Mouse (Mus musculus): ENCODE measurements around the gene Tmem60.

Tmem60 gene

GRCm38 (mm10) chr5:20881915-20882800 is at the start of gene Tmem60, which contains the start of gene Phtf2:
TSS of gene Tmem60 (plus strand) at chr5:20882191.
TSS of gene Phtf2 (minus strand) at chr5:20882124.
- DNase-seq, result peak; percentile 99

DNA sequence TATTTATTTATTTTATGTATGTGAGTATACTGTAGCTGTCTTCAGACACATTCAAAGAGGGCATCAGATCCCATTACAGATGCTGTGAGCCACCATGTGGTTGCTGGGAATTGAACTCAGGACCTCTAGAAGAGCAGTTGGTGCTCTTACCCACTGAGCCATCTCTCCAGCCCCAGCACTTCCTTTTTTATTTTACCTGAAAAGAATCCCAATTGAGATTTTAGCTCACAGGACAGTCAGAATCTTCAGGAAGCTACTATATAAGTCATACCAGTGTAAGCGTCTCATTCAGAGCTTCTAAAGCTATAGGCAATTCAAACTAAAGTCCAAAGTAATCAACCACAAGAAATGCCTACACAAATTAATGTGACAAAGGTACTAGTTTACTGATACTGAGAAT is 47.6 kb upstream of the Tmem60 start:
- DNase-seq, result no peak

GRCm38 (mm10) chr5:20837082-20837481 is 44.9 kb upstream of the Tmem60 start:
- no peak for DNase-seq

GRCm38 (mm10) chr5:20843405-20843804 is 38.6 kb upstream of the Tmem60 start:
- DNase-seq, result no peak

DNA sequence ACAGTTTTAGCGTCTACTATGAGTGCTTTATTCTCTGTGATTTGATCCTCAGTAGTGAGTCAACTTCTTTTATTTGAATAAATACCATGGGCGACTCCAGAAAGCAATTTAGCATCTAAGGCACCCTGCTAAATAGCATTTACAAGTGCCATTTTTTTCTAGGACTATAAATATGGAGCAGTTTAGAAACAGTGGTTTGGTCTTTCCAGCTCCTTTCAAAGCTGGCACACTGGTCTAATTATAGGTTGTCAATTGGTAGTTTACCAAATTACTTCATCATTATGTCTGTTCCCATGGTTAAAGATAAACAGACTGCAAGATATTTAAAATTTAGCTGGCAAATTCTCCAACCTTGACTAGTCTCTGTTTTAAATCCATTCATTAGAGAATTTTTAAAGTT is 38.2 kb upstream of the Tmem60 start:
- DNase-seq, result no peak

- no peak for DNase-seq
Observed at GRCm38 (mm10) chr5:20847010-20847409, 35.0 kb upstream of the Tmem60 start.

DNA sequence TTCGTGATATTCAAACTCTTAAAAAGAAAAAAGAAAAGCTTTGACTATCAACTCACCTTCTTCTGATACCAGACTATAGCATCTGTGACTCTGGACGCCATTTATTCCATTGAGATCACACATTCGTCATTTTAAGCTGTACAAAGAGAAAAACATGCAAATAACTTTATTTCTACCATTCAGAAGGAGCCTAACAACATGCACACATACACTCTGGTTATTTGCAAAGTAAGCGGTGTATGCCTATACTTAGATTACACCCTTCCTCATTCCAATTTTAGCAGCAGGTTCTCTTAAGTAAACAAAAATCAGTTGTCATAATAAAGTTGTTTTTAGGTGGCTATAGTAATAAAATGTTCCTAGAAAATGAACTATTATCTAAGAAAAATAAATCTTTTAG is 26.9 kb upstream of the Tmem60 start:
- no peak for DNase-seq

DNA sequence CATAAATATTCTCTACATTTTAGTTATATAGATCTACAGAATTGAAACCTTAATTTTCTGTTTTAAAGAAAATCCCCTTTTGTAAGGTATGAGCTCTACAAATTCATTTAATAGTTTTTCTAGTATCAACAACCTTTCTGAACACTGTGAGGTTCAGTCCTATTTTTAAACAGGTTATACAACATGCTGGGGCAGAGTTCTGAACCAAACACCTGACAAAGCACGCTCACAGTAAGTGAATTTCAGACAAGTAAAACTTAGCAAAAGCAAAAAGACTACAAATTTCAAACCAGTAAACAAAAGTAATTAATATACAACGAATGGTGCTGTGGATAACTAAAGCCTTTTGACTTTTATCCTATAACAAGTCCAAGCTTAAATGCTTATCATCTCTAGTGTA is 23.6 kb upstream of the Tmem60 start:
- no peak for DNase-seq

DNA sequence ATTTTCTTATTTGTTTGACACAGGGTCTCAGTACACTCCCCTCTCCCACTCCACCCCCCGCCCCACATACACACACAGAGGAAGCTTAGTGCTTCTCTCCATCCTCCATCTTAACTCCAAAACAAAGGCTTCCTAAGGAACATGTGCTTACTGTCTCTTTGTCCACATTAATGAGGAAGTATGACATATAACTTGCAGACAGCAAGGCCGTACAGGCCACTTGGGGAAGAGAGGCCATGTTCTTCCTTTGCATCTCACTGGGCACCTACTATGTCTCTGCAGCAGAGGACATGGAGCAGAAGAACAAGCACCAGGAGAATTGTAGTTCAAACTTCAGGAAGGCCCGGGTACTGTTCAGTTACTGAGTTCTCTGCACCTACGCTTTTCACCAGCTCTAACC is 21.4 kb upstream of the Tmem60 start:
- no peak for DNase-seq

DNA sequence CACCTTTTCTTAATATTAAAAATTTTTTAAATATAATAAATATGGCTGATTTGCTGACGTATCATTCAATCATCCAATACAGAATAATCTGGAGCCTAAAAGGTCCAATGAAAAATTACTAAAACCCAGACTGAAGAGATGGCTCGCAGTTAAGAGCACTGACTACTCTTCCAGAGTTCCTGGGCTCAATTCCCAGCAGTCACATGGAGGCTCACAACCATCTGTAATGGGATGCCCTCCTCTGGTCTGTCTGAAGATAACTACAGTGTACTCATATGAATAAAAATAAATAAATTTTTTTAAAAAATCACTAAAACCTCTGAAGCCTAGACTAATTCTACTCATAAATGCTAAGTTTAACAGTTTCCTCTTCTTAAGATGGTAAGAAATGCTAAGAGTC is 20.1 kb upstream of the Tmem60 start:
- DNase-seq, result no peak

DNA sequence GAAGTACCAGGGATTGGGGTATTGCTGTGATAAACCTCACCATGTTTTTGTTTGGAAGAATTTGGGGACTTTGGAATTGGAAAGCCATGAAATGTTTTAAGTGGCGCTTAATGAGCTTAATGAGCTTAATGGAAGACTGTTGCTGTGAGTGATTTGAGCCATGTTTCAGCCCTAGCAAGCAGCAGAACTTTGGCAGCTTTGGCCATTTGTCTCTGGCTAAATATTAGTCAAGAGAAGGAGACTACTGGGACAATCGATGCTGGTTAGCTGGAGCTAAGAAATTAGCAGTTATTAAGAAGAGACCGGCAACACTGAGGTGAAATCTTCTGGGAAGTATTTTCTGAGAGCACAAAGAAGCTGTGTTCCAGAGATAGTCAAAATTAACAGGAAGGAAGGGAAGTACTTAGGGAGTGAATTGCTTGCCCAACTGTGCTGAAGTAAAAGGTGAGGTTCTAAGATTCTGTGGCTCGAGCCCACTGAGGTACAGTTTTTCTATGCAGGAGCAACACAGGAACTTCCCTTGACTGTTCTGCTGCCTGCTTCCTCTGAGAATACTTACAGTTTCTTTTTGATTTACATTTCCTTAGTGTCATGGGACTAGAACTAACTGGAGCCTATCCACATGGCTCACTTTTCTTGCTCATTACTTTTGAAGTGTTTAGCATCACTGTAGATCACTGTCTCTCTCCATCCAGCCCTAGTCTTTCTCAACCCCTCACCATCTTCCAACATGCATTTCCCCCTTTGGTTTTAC is 17.6 kb upstream of the Tmem60 start:
- no peak for DNase-seq

DNA sequence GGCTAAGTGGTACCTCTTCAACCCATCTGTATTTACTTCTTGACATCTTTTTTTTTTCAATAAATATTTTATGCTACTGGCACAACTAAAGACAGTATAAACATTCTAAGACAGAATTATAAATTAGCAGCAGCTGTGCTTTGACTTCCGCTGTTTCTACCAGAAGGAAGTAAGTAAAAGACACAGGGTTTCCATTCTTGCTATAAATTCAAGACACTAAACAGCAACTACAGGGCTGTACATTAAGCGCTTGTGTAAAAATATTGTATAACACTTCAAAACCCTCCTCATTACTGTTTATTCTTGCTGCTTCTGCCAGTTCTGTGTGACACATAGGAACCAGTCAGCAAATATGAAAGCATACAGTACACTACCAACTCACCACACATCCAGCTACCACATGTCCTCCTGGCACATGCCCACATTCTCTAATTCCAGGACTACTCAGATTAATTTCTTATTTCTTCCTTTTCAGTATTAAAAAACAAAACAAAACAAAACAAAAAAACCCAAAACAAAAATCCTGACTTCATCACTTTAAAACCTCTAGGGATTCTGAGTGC is 16.7 kb upstream of the Tmem60 start:
- no peak for DNase-seq

DNA sequence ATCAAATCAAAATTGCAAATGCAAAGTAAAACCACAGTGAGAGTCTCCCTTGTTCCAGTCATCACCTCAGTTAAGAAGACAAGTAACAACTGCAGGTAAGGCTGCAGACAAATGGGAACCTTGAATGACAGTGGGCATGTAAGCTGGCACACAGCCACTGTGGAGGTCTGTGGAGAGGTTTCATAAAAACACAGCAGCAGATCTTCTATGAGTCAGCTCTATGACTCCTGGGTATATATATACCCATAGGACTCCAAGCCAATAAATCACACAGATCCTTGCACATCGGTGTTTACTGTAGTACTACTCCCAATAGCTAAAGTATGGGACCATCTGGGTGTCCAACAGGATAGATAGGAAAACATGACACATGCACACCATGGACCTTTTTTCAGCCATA is 8.8 kb upstream of the Tmem60 start:
- no peak for DNase-seq

DNA sequence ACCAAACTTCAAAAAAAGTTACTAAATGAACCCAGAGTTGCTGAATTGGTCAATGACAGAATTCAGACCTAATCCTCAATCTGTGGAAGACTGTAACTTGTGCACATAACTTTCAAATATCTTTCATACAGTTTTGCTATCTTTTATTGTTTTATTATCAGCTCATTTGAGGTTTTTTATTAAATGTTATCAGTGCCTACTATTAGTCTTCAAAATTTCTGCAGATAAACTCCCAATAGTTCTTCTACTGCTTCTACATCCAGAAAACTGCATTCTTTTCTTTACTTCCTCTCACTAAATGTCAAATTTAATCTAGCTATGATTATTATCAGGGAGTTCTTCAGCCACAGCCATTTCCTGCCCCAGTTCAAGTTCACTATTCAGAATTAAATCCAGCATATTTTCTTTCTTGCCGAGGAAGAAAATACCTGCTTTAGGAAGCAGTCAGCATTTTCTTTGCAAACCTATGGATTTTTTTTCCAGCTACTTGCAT is 5.0 kb upstream of the Tmem60 start:
- no peak for DNase-seq

DNA sequence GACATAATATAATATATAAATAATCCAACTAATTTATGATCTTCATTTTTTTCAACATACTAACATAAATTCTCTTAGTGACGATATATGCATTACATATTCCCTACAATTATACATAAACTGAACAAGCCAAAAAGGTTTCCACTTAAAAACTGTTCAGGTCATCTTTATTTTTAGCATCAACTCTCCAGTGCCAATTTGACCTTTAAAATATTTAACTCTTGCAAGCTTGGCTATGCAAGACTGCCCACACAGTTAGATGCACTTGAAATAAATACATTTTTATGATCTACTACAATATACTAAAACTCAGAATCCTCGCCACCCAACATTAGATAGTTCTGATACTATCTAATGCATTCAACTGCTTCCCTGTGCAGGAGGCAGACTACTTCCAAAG is 1.6 kb upstream of the Tmem60 start:
- DNase-seq, result no peak

- DNase-seq, result peak; percentile 74
Observed at GRCm38 (mm10) chr5:20880797-20881775, 905 bp upstream of the Tmem60 start.

DNA sequence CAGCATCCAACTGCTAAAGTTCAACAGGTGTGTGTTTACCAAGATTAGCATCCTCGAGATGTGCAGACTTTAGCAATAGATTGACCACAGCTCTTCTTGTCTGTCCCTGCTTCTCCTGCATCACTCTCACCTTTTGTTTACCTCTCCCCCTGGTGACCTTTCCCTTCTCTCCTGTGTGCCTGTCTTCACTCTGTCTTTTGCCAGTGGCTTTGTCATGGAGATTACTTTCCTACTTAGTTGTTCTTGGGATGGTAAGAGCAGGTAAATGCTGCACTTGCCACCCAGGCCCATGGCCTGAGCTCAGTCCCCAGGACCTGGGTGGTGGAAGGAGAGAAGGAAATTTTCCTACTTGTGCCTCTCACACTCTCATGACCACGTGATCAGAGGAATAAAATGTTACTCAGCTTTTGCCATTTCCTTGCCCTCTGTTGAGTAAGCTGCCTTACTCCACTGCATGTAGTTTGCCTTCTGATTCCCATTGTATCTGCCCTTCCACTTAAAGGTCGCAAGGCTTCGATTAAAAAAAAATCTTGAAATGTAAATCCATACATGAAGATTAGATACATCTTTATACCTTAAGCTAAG is 2.1 kb downstream of the Tmem60 start:
- no peak for DNase-seq

GRCm38 (mm10) chr5:20897446-20898167 is 15.6 kb downstream of the Tmem60 start:
- DNase-seq, result no peak

- no peak for DNase-seq
Observed at GRCm38 (mm10) chr5:20904647-20905046, 22.7 kb downstream of the Tmem60 start.

- DNase-seq, result no peak
Observed at GRCm38 (mm10) chr5:20905437-20905836, 23.4 kb downstream of the Tmem60 start.

DNA sequence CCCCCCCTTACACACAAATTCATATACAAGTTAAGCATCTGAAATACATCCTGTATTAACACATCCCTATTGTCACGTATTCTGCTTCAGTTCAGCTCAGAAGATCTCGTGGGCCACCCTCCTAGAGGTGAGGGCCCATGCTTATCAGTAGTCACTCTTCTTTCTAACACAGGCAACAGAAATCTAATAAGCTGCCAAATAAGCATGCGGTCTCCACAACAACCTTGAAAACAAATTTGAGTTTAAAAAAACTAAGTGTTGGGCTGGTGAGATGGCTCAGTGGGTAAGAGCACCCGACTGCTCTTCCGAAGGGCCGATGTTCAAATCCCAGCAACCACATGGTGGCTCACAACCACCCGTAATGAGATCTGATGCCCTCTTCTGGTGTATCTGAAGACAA is 24.2 kb downstream of the Tmem60 start:
- DNase-seq, result no peak
